15 mouse cellular contexts compared by ENCODE assay signal in genomic region chr12:74093110-74093509, GRCm38 (mm10).
"Had no signal": no experiment of that assay in that cellular context is flagged by ENCODE, and none has a peak within 500 bp of the region (broad histone marks: within the 10 kb centered on the region; RNA-seq: fewer than 3 reads in every experiment).

No protein-coding gene starts in this region.

- ATAC-seq: lung, postnatal 0 days; midbrain, embryonic 15.5 days had no signal

- DNase-seq: kidney, adult 2 months; kidney, postnatal 14 days; lung, adult 2 months; lung, postnatal 4 days; right cerebral cortex, postnatal 4 days; spleen, adult 18-20 months; thymus, postnatal 4 days had no signal

- H3K27ac ChIP-seq: kidney, embryonic 15.5 days; limb, embryonic 10.5 days; liver, embryonic 15.5 days; midbrain, embryonic 10.5 days; neural tube, embryonic 13.5 days had no signal

- H3K27me3 ChIP-seq: kidney, embryonic 15.5 days; liver, embryonic 15.5 days; midbrain, embryonic 15.5 days; neural tube, embryonic 13.5 days had no signal

- H3K9me3 ChIP-seq: kidney, embryonic 15.5 days; limb, embryonic 10.5 days; liver, embryonic 15.5 days; midbrain, embryonic 10.5 days; midbrain, embryonic 15.5 days; neural tube, embryonic 13.5 days had no signal

- H3K36me3 ChIP-seq: kidney, embryonic 15.5 days; limb, embryonic 10.5 days; liver, embryonic 15.5 days; midbrain, embryonic 10.5 days; midbrain, embryonic 15.5 days; neural tube, embryonic 13.5 days had no signal

- H3K4me3 ChIP-seq: kidney, embryonic 15.5 days; limb, embryonic 10.5 days; liver, embryonic 15.5 days; midbrain, embryonic 10.5 days; midbrain, embryonic 15.5 days; neural tube, embryonic 13.5 days had no signal

- H3K9ac ChIP-seq: kidney, embryonic 15.5 days; liver, embryonic 15.5 days; midbrain, embryonic 15.5 days; neural tube, embryonic 13.5 days had no signal

- H3K4me1 ChIP-seq: kidney, embryonic 15.5 days; liver, embryonic 15.5 days had no signal

- H3K4me2 ChIP-seq: kidney, embryonic 15.5 days; liver, embryonic 11.5 days; liver, embryonic 15.5 days; midbrain, embryonic 15.5 days; neural tube, embryonic 13.5 days had no signal
